Mouse (Mus musculus) brain, embryonic 14.5 days (tissue): ENCODE results near the gene Pdia2. TPM values are rescaled to one million over a fixed set of nuclear protein-coding genes. Genes with fewer than 3 reads are reported as not detected.

Experiments used
- DNase-seq: peaks from one replicate; pipeline ENCODE4 v3.0.0-alpha.2; 2011; ENCODE audit warnings: low read depth
- CTCF ChIP-seq: fragments of 200-500 bp; IDR thresholded peaks from 2 replicates; pipeline ENCODE4 v1.5.1; 2012; ENCODE audit warnings: inconsistent platforms, mild to moderate bottlenecking, moderate library complexity, borderline replicate concordance; ENCODE audit not compliant: insufficient read depth, insufficient read length; ENCODE audit errors: extremely low read depth
- POLR2A ChIP-seq: fragments of 200-500 bp; IDR thresholded peaks from 2 replicates; pipeline ENCODE4 v1.6.1; 2012; ENCODE audit warnings: mild to moderate bottlenecking, inconsistent platforms, borderline replicate concordance; ENCODE audit not compliant: poor library complexity, insufficient read depth, insufficient read length, severe bottlenecking; ENCODE audit errors: extremely low read depth
- polyA plus RNA-seq: library from polyadenylated mRNA; depleted of rRNA; stranded (reverse); fragments of >200 nt; gene quantifications from 2 replicates; pipeline ENCODE4 v1.2.3, GENCODE M21; 2012; rRNA removed

Pdia2 gene
- 0.09 and 0.14 TPM in 2 replicates for polyA plus RNA-seq

GRCm38 (mm10) chr17:26198892-26199291 lies at the start of gene Pdia2:
Gene Pdia2 (minus strand): TSS chr17:26199087.
- no peak for TF ChIP-seq CTCF
- TF ChIP-seq POLR2A: no peak

DNA sequence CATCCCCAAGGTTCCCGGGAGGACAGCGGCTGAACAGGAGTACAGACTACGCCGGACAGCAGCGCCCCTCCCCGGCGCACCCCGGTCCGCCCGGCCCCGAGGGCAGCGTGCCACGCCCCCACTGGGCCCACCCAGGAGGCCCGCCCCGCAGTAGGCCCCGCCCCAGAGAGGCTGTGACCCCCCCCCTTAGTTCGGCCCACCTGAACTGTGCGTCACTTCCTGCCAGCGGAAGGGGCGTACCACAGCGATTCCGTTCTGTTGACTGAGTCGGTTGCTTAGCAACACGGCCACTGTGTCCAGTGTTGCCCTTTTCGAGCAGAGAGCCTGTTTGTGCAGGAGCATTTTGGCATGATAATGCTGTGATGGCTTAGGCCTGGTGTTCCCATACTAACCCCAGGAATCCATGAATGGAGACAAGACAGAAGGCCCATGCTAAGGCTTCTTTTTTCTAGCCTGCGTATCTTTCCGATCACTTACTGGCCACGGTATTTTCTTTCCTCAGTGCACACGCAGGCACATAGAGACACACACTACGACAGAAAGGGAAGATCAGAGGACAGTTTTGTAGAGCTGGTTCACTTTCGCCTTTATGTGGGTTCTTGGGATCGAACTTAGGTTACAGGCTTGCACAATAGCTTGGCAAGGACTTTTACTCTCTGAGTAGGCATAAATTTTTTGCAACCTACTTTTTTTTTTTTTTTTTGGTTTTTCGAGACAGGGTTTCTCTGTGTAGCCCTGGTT lies 45.4 kb upstream of the Pdia2 start, which contains the start of gene Fam234a:
Fam234a (minus strand) TSS at position 142 of the 741 bp plus-strand sequence.
- TF ChIP-seq POLR2A (peak; percentile 76), CTCF (no peak)

More at GRCm38 (mm10) chr17:26198892-26199291, at the start of gene Pdia2:
- no peak for DNase-seq

DNA sequence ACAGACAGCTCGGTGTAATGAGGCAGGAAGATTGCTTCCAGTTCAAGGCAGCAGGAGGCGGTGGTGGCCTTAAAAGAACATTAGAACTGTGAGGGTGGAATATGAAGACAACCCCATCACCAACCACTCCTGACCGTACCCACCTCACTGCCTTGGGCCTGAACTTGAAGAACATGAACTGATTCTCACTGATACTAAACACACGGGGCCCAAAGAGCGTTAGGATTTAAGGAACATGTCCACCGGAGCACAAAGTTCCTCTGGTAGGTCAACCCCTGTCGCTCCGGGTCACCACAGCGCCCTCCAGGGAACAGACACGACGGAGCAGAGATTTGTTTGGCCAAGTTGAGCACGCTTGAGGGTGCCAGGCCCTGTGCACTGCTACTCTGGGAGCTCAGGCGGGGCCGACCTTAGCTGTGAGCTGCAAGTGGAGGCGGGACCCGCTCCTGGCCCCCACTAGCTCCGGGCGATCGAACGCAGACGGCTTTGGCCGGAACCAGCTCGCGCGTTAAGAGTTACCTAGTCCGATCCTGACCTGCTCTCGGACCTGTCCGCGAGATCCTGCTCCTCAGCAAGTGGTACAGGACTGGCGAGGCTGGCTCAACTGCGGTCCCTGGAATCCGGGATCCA lies 44.7 kb upstream of the Pdia2 start:
- TF ChIP-seq CTCF (peak; percentile 23; the same call in 1 of the 2 replicates), POLR2A (no peak)
- peak; percentile 65 for DNase-seq

More for the DNA sequence above, 45.4 kb upstream of the Pdia2 start, which contains the start of gene Fam234a:
- peak; percentile 98 for DNase-seq

- DNase-seq: no peak
- TF ChIP-seq POLR2A (no peak), CTCF (no peak)
Observed at GRCm38 (mm10) chr17:26240990-26241389, 42.1 kb upstream of the Pdia2 start.

DNA sequence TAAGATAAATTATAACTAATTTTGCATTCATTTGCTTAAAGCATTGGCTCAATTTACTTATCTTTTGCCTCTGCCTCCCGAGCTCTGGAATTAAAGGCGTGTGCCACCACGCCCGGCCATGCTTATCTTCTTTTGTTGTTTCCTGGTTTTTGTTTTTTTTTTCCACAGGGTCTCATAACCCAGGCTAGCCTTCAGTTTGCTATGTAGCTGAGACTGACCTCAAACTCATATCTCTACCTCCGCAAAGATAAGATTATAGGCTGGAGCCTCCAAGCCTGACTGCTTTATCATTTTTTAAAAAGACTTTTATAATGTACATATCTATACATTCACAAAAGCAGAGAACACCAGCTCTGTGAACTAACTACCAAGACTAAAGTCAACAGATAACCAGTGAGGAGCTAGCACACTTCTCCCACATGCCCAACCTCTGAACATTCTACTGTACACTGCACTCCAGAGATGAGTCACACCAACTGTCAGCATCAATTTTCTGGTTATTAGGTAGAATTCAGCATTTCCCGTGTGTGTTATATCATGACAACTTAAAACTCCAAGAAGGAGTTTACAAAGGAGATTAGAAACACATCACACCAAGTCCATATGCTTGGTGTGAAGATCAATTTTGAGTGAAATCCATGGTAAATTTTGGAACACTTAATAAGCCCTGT lies 41.4 kb upstream of the Pdia2 start:
- no peak for TF ChIP-seq CTCF
- TF ChIP-seq POLR2A: no peak
- DNase-seq: no peak

DNA sequence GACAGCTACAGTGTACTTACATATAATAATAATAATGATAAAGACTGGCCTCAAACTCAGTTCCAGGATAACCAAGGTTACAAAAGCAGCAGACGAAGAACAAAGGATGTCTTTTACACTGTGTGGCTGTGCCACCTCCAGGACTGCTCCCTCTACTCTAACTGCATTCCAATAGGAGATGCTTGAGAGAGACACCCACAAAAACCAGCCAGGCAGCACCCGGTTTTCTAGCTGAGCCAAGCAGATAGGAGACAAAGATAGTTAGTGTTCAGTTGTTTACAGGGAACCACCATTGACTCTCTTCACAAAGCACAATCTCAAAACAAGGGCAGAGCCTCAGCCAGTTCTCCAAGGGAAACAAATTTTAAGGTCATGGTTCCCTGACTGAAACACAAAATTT lies 40.7 kb upstream of the Pdia2 start:
- TF ChIP-seq CTCF: no peak
- DNase-seq: no peak

- TF ChIP-seq CTCF (no peak), POLR2A (no peak)
- no peak for DNase-seq
Observed at GRCm38 (mm10) chr17:26237667-26238066, 38.8 kb upstream of the Pdia2 start.

DNA sequence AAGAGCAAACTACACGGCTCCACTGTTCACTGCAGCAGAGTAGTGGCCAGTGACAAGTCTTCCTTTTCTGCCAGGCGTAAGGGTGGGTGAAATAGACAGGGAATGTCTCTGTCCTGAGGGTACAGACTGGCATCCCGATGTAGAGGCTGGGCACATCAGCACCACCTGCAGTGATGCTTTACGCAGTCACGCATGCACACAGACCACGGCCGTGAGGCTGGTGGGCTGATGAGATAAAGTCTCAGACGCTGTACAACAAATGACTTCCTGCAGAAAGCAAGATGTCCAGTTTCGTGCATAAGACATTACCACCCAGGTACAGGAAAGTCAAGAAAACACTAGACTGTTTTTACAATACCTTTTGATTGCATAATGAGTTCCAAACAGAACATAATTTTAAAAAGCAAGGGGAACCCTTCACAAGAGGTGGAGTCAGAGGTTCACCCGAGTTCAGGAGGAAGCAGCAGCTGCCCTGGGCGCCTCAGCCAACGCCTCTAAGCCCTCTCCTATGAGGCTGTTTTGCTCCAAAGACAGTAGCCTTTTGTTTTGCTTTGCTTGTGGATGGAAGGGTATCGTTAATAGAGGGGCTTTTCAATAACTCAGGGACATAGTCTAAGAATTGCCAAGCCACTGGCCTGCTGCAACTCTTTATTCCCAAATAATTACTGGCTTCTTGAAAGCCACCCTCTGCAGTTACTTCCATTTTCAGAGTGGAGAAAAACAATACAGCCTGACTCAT lies 36.4 kb upstream of the Pdia2 start:
- TF ChIP-seq POLR2A (no peak), CTCF (no peak)
- DNase-seq: peak; percentile 17

- no peak for DNase-seq
- no peak for TF ChIP-seq POLR2A
- no peak for TF ChIP-seq CTCF
Observed at GRCm38 (mm10) chr17:26234386-26234785, 35.5 kb upstream of the Pdia2 start.

DNA sequence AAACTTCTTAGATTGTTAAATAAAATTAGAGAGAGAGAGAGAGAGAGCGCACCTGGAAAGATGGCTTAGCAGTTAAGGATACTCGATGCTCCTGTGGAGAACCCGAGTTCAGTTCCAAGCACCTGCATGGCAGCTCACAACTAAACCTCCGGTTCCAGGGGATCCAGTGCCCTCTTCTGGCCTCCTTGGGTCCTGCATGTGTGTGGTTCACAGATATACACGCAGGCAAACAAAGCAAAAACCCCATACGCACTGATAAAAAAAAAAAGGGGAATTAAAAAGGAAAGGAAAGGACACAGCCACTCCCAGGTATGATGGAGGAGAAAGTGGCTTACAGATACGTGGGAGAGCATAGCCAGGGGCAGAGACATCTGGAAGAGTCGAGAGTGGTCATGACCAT lies 34.0 kb upstream of the Pdia2 start:
- DNase-seq: no peak
- TF ChIP-seq POLR2A (no peak), CTCF (peak; percentile 34; the same call in 1 of the 2 replicates)

- no peak for TF ChIP-seq POLR2A
- no peak for TF ChIP-seq CTCF
- DNase-seq: no peak
Observed at GRCm38 (mm10) chr17:26231156-26231555, 32.3 kb upstream of the Pdia2 start.

GRCm38 (mm10) chr17:26229776-26230175 lies 30.9 kb upstream of the Pdia2 start:
- DNase-seq: no peak
- TF ChIP-seq CTCF: no peak
- no peak for TF ChIP-seq POLR2A
